Mouse (Mus musculus) lung, postnatal 0 days (tissue): ENCODE measurements around the gene Apopt1.

Experiments
- CTCF ChIP-seq: IDR thresholded peaks from 2 replicates; pipeline ENCODE4 v1.5.1; 2016; ENCODE audit warnings: antibody characterized with exemption, mild to moderate bottlenecking
- EP300 ChIP-seq: IDR thresholded peaks from 2 replicates; pipeline ENCODE4 v1.6.1; 2016; ENCODE audit warnings: antibody characterized with exemption, mild to moderate bottlenecking, control low read depth

DNA sequence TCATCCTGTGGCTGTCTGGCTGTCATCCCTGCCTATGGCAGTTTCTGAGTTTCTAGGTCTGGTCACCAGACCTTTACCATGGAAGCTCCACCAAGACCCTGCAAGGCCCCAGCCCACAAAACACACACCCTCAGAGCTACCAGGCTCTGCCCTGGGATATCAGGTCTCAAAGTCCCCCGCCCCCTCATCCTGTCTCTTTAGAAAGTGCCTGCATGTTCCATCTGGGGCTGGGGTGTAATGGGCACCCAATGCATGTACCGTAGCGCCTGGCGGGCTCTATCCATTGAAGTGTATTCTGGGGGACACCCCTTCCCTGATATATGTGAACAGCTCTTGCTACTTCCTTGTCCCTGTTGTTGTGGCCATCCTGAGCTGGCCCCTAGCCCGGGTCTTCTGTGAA lies 20.2 kb upstream of the Apopt1 start:
- no peak for TF ChIP-seq EP300
- TF ChIP-seq CTCF, result no peak
